Mouse (Mus musculus) lung, postnatal 10 days (tissue): ENCODE data around the gene Zbtb38.
"Not testable (repeated sequence)": the region's sequence is repeated elsewhere in the genome, so short reads cannot be mapped to it uniquely, and the experiment has no call there.

ENCODE experiments used
- DNase-seq: peaks from one replicate; pipeline ENCODE4 v3.0.0; 2021

The Zbtb38 gene

DNA sequence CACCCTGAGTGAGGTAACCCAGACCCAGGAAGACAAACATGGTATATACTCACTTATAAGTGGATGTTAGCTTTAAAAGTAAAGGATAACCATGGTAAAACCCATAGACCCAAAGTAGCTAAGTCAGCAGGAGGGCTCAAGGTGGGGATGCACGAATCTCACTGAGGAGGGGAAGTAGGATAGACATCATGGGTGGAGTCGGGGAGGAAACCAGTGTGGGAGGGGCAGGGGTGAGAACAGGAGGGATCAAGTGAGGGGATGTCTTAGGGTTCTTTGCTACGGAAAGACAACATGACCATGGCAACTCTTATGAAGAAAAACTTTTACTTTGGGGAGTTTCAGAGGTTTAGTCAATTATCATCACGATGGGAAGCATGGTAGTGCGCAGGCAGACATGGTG, 74.0 kb downstream of the Zbtb38 start:
- no peak for DNase-seq

DNA sequence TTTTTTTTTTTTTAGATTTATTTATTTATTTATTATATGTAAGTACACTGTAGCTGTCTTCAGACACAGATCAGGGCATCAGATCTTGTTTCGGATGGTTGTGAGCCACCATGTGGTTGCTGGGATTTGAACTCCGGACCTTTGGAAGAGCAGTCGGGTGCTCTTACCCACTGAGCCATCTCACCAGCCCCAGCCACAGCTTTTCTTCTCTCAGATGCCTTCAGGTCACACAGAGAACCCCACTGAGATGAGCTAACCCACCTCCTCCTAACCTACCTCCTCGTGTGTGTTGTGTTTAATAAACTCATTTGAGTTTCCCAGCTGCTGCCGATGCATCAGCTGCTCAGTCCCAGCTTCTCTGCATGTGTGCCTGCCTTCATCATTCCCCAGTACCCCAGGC, 74.9 kb downstream of the Zbtb38 start:
- DNase-seq, result not testable (repeated sequence)

DNA sequence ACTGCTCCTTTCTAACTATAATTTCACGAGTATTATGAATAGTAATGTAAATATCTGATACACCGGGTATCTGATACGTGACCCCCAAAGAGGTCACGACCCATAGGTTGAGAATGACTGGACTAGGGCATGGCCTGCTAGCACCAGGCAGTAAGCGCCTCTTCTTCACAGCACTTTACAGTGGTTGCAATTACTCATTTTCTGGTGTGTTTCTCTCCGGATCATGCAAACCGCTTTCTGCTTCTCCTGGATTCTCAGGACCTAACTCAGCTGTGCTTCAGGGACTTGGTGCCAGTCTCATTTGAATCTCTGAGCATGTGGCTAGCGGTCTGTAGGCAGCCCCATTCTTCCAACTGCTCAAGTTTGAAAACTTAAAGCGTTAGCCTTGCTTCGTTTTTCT, 76.0 kb downstream of the Zbtb38 start:
- DNase-seq, result no peak

DNA sequence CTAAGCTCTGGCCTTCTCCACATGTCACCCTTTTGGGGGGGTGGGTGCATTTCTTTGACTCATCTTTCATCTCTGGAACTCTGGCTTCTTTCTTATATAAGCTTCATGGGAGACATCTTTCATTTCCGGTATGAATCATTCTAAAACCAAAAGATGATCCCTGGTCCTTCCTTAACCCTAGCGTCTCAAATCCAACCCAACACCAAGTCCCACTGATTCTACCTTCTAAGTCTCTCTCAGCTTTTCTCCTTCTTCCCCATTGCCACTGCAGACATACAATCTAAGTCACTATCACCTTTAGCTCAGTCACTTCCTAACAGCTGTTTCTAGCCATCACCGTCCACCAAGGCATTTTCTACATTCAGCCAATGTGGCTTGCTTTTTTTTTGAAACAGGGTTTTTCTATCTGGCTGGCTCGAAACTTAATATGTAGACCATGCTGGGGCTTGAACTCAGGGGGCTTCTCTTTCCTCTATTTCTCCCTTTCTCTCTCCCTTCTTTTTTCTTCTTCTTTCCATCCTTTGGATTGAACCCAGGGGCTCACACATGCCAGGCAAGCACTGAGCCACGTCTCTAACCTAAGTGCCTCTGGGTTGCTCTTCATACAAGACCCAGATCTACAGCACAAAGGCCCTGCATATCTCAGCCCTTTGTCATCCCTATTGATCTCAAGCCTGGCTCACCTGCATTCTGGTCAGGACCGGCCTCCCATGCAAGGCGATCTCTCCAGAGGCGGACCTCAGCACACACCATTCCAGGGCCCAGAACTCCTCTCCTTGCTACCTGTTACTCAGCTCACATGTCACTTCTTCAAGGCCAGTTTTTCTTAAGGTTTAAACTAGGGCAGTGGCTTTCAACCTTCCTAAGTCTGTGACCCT, 76.6 kb downstream of the Zbtb38 start:
- DNase-seq, result no peak

DNA sequence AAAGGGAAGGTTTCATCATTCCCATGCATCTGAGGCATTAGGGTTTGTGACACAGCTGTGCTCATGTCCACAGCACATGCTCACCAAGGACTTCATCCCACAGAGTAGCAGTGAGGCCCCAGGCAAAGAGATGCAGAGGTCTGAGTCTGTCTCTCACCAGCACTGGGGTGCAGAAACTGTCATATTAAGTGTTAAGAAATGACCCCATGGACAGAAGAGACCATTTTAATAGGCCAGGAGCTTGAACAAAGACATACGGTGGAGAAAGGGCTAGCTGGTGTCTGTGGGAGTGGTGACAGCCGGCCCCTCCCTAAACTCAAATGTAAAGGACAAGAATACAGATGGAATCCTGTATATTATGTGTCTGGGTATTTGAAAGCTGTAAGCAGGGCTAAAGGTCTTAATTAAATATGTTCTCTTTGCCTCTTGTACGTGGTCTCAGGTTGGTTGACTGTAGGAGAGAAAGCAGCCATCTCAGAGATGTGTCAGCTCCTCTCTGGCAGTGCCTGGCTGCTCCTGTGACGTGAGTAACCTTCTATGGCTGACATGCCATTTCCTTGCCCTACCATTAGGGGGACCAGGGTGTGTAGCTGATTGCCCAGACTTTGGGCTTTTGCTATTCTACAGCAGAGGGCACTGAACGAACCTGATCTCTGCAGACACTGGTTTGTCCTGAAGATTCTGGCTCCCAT, 77.4 kb downstream of the Zbtb38 start:
- peak; percentile 80 for DNase-seq

DNA sequence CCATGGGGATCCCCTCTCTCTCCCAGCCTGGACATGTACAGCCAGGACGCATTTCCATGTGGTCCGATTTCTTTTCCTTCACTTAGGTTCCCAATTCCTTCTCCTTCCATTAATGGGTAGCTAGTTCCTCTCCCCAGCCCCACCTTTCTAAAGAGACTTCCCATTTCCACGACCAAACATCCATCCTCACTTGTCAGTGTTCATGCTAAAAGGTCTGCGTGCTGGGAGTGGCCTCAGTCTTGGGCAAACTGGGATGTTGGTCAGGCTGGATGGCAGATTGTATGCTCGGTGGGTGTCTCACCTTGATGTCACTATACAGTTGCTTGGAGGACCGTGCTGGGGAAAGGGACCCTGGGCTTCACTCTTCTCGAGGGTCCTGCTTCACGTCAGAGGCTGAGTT, 78.3 kb downstream of the Zbtb38 start:
- DNase-seq, result no peak

DNA sequence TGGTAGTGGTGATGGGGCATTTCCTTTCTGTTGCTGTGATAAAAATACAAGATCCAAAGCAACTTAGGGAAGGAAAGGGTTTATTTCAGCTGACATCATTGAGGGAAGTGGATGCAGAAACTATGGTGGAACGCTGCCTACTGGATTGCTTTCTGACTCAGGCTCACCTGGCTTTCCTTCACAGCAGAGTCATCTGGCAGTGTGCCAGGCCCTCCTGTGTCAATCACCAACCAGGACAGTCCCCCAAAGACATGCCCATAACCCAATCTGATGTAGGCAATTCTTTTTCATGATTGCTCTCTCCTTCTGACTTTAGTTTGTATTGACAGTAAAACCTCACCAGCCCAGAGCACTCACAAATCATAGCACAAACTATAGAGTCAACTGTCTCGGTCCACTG, 80.2 kb downstream of the Zbtb38 start:
- DNase-seq, result no peak

DNA sequence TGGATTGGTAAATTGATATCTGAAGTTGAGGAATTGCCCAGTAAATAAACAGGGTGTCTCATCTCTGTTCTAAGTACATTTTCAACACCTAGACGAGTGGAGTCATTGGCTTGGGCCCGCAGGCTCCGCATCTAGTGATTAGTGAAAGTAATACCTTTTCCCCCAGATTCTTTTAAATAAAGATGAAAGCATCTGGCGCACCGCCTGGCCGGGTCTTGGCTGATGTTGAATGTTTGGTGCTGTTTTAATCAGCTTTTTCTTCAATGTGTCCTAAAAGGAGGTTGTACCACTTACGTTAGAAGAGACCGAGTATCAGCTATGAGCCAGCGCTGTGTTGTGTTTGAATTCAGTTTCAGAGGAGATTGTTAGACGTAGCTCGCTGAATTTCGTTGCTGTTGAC, 81.4 kb downstream of the Zbtb38 start:
- peak; percentile 46 for DNase-seq

DNA sequence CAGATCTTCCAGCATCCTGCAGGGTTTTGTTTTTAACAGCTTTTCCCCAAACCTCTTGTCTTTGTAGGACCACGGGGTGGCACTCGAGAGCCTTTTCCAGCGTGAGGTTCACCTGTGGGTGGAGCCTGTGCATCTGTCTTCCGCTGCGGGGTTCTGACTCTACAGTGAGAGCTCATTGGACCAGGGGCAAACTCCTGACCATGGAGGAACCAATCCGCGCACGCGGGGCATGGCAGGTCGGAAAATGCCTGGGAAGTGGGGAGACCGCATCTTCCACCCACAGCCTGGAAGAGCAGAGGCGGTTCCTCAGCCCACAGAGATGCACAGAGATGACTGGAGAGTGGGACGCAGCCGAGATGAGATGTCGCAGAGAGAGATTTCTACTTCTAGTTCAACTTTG, 82.8 kb downstream of the Zbtb38 start:
- peak; percentile 97 for DNase-seq

DNA sequence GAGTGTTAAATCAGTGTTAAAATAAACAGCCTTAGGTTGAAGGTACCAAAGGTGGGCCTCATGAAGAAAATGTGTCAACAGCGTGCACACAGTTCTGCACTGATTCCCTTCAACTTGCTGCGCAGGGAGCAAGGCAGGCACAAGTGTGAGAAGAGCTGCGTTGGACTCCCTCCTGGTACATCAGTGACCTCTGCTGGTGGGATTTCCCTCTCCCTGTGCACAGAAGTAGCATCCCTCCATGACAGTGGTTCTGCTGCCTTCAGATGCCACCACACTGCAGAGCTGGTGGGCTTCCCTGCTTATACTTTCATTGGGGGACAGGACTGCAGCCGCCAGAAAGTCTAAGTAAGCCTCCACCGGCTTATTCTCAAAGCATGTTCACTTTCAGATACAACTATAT, 84.0 kb downstream of the Zbtb38 start:
- DNase-seq, result peak; percentile 84

DNA sequence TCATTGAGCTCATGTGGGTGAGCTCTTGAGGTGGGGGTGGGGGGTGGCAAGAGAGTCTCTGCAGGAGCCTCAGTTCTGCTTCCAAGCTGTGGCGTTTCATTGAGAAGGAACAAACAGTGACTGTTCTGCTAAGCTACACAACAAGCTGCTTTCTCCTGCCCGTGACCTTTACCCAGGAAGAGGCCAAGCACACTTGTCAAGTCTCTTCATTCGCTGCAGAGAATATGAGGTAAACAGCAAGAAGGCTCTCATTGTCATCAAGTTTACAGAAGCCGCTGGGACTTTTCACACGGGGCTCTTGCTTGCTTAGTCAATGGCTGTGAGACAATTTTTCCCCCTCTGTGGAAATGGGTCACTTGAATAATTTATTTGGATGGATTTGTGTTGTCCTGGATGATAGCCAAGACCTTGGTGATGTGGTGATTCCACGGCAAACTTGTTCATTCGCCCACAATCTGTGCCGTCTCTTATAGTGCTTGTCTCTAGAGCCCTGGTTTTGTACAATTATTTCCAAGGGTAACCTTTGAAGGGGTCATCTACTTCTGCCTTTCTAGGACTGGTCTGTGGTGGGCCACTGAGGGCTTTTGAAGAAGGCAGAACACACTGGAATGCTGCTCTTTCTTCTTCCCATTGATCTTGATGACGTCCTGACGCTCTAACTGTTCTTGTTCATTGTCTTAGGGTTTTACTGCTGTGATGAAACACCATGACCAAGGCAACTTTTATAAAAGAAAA, 92.0 kb downstream of the Zbtb38 start:
- no peak for DNase-seq

DNA sequence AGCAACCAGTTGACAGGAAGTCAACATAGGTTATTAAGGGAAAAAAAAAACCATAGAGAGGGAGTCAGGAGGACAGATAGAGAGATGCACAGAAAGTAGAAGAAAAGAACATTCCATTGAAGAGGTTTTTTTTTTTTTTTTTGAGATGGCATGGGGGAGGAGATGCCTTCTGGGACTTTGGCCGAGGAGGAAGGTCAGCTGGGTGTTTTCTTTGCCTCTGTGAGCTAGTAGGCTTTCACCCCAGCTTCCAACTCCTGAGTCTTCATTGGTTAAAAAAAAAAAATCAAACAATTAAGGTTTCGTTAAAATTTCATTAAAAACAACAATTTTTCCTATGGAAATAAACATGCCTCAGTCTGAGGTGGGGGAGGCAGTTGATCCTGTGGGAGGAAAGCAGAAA, 92.8 kb downstream of the Zbtb38 start:
- no peak for DNase-seq

DNA sequence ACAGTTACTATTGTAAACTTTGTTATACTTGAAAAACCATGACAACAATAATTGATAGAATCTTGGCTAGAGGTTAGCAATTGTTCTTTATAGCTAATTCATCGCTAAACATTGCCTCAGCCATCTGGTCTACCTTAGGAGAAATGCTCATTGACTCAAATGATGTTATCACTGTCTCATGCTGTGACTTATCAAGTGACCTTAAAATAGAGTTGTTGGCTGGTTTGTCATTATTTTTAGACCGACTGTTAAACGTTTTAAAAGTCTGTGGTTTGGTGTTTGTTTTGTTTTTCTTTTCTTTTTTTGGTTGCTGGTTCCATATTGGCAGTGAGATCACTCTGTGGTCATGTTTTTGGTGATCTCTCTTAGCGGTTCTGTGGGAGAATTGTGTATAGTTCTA, 99.1 kb downstream of the Zbtb38 start:
- no peak for DNase-seq

DNA sequence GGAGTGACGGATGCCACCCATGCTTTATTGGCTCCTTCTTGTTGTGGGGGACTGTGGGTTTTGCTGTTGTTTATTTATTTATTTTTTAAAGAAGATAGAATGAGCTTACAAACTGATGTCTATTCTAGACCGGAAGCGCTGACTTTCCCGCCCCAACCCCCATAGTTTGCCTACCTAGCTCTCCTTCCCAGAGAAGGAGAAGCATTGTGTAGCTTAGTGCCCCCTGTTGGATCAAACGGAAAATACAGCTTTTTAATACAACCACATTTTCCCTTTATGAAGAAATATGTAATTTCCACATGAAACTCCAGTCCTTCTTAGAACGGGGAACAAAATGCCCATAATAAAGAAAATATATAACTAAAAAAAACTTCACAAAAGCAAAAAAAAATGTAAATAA, 99.9 kb downstream of the Zbtb38 start:
- DNase-seq, result peak; percentile 35

DNA sequence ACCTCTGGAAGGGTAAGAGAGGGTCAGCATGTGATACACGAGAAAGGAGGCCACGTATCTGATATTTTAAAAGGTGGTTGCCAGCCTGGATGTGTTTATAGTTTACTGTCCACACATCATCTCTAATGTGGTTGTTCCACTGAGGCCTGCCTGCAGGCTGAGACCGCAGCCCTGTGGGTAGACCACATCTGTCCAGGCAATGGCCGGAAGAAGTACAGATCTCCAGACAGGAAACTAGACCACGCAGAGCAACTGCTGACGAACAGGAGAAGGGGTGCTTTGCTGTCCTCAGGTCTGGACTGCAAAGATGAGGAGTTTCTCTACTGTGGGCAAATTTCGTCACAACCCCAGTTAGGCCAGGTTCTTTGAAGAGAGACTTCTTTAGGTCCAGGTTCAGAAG, 101.8 kb downstream of the Zbtb38 start:
- no peak for DNase-seq

DNA sequence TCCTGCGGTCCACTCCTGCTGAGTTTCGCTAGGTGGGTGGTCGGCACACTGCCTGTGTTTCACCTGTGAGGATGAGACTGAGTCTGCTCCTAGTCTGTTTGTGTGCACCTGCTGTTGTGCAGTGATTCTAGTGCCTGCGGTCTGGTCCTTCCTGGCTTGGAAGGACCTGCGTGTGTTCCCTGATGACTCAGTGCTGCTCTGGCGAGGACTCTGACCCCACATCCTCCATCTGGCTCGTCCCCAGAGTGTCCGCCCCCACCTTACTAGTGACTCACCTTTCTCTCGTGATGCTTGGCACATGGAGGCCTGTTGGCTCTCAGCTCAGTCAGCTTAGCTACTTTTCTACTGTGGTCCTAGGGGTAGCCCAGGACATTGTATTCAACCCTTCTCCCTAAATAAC, 102.7 kb downstream of the Zbtb38 start:
- no peak for DNase-seq

DNA sequence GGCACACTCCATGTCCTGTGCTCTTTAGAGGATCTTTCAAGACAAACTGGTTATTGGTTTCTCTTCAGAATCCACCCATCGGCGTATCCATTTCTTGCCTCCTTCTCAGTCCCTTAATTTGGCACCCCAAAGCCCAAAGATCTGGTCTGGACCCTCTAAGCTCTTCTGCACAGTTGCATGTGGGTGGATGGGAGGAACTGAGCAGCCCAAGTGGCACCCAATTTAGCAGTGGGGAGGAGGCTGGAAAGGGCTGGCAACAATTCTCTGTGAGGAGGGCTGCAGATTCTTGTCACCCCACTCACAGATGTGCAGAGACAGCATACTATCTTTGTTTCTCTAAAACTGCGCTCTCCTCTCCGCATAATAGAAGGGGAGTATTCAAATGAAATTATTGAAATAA, 103.3 kb downstream of the Zbtb38 start:
- DNase-seq, result no peak

DNA sequence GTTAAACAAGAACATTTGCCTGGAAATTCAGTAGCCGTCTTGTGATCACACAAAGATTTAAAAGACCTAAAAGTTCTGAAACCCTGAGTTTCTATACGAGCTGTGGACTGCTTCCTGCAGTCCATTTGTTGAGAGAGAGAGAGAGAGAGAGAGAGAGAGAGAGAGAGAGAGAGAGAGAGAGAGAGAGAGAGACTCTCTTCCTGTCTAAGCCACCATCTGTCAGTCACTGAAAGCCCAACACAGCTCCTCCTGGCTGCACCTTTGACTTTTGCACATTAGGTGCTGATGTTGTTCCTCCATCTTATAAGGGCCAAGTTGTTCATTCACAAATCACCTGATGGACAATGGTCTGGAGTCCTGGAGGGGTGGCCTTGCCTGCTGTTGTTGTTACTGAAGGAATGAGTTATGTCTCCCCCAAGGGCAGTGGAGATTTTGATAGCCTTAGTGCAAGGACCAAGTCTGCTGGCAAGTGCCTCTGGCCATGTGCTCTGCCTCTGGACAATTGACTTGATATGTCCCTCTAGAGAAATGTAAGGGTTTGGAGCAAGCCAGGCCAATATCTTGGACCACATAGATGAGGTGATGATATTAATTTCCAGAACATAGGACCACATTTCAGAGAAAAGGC, 105.8 kb downstream of the Zbtb38 start:
- DNase-seq, result no peak

DNA sequence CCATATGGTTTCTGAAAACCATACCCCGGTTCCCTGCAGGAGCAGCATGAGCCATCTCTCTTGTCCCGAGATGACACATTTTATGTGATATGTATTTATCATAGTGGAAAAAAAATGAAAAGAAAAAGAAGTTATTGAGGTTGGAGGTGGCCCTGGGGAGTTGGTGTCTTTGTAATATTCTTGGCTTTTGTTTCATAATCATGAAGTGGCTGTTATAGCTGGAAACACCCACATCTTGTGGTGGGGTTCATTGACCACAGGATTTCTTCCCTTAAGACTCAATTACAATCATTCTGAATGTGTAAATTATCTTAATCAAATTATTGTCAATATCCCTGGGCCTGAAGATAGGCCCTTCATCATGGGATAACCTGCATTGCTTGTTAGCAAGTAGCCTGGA, 107.8 kb downstream of the Zbtb38 start:
- DNase-seq, result no peak

DNA sequence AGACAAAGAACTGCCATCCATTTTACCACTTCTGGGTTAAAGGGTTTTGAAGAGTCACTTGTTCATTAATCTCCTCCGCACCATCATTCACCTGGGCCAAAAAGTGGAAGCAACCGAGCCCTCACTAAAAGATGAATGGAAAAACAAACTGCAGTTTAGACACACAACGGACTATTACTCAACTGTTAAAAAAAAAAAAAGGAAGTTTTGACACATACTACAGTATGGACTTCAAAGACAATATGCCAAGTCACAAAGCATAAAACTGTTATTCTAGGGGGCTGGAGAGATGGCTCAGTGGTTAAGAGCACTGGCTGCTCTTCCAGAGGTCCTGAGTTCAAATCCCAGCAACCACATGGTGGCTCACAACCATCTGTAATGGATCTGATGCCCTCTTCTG, 108.6 kb downstream of the Zbtb38 start:
- not testable (repeated sequence) for DNase-seq

DNA sequence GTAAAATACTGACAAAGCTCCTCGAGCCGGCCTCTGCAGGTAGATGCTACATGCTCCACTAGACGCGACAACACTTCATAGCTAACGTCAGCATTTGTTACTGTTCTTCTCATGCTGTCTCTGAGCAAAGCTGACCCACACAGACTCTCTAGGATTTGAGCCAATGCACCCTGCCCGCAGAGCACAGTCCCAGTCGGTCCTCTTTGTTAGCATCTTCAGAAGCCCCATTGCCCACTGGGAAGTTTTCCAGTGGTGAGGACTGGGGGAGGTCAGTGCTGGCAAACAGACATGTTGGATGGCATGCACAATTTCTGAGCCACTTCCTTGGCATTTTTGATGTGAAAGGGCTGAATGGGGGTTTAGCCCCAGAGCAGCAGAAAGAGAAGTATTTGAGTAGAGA, 113.2 kb downstream of the Zbtb38 start:
- no peak for DNase-seq

DNA sequence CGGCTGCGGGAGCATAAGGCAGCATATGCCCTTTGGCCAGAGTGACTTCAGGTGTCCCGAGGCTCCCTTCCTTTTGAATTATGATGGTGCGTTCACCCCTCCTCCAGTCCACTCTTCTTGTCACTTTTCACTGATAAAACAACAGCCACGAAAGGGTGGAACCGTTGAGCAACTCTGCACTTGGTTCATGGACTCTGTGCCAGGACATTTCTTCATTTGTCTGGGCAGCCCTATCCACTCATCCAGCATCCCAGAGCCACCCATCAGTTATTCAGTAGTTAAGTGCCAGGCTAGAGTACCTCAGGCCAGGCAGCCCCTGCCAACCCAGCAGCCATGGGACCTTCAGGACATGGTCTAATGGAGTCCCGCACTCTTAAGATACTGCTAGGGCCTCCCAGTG, 114.1 kb downstream of the Zbtb38 start:
- DNase-seq, result peak; percentile 20

DNA sequence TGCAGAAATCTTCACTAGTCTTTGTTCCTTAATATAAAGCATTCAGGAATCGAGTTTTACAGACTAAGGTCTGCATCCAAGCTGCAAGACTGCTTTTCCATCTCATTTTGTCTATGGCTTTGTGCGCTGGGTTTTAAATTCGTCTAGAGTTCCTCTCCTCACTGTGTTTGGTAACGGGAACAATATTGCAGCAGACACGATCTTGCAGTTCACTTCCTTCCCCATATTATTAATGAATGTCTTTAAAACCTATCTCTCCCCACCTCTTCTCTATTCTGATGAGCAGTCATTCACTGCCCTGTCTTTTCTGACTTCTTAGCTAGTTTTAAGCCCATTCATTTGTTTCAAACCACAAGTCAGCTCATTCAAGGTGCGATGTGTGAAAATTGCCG, 115.5 kb downstream of the Zbtb38 start:
- no peak for DNase-seq
